Mouse (Mus musculus): ENCODE results near the gene Ttbk1.

- peak; percentile 63 for TF ChIP-seq CTCF (IDR thresholded peaks at IDR 0.05; ENCODE audit: low read depth)
- TF ChIP-seq EP300 (IDR thresholded peaks at IDR 0.05; ENCODE audit: low read depth), result no peak
Observed at GRCm38 (mm10) chr17:46457791-46458190, 29.7 kb downstream of the Ttbk1 start.
